Mouse (Mus musculus) liver, embryonic 11.5 days (tissue): ENCODE data around the gene Gm10376. TPM values are rescaled to one million over a fixed set of nuclear protein-coding genes. Genes with fewer than 3 reads are reported as not detected.
"Not testable (repeated sequence)": the region's sequence is repeated elsewhere in the genome, so short reads cannot be mapped to it uniquely, and the experiment has no call there.

Experiments used
- ATAC-seq: fragments of 200-750 bp; cut with Nextera tagmentation; replicated peaks from 2 replicates; pipeline ENCODE4 v1.8.0; 2017; ENCODE audit warnings: moderate number of reproducible peaks, mild to moderate bottlenecking, moderate TSS enrichment, moderate library complexity; ENCODE audit not compliant: low FRiP score
- DNase-seq: peaks from one replicate; pipeline ENCODE4 v3.0.0-alpha.2; 2017; ENCODE audit warnings: low spot score
- H3K27ac ChIP-seq: fragments of 300-500 bp; sonication (generic); 2 replicates; pipeline ENCODE4 v1.5.1; 2014; ENCODE audit warnings: mild to moderate bottlenecking, low read depth, low read length, control low read depth
- H3K27me3 ChIP-seq: fragments of 300-500 bp; sonication (generic); replicated peaks from 2 replicates; pipeline ENCODE4 v1.6.1; 2014; ENCODE audit warnings: low read length, mixed read lengths; ENCODE audit not compliant: control insufficient read depth, insufficient read depth
- H3K36me3 ChIP-seq: fragments of 300-500 bp; sonication (generic); 2 replicates; pipeline ENCODE4 v1.6.1; 2014; ENCODE audit warnings: mild to moderate bottlenecking, low read length, moderate library complexity, mixed read lengths; ENCODE audit not compliant: control insufficient read depth, insufficient read depth
- H3K4me1 ChIP-seq: fragments of 300-500 bp; sonication (generic); replicated peaks from 2 replicates; pipeline ENCODE4 v1.6.1; 2014; ENCODE audit warnings: low read length, mixed read lengths; ENCODE audit not compliant: control insufficient read depth, insufficient read depth
- H3K4me2 ChIP-seq: fragments of 300-500 bp; sonication (generic); 2 replicates; pipeline ENCODE4 v1.6.1; 2014; ENCODE audit warnings: mild to moderate bottlenecking, control low read depth, moderate library complexity
- H3K4me3 ChIP-seq: fragments of 300-500 bp; sonication (generic); 2 replicates; pipeline ENCODE4 v1.5.1; 2014; ENCODE audit warnings: low read depth, low read length, control low read depth
- H3K9ac ChIP-seq: fragments of 300-500 bp; sonication (generic); 2 replicates; pipeline ENCODE4 v1.6.1; 2014; ENCODE audit warnings: low read depth, low read length, control low read depth
- H3K9me3 ChIP-seq: fragments of 300-500 bp; sonication (generic); 2 replicates; pipeline ENCODE4 v1.6.1; 2016; ENCODE audit warnings: low read length, inconsistent platforms, mixed read lengths; ENCODE audit not compliant: control insufficient read depth
- WGBS: fragments of 180-500 bp; shearing (Covaris S2); extraction: QIAGEN DNeasy Blood & Tissue Kit; methylation state at CpG from one replicate; pipeline ENCODE4 v1.1.7; 2014; 5-methylcytosine and 5-hydroxymethylcytosine counted together
- polyA plus RNA-seq: library from polyadenylated mRNA; unstranded; fragments of >200 nt; fragmentation: Nextera tagmentation; extraction: Ambion mirVana; gene quantifications from 2 replicates; pipeline ENCODE4 v1.2.1, GENCODE M21; 2014

Gene Gm10376
- not detected in 2 replicates for polyA plus RNA-seq

DNA sequence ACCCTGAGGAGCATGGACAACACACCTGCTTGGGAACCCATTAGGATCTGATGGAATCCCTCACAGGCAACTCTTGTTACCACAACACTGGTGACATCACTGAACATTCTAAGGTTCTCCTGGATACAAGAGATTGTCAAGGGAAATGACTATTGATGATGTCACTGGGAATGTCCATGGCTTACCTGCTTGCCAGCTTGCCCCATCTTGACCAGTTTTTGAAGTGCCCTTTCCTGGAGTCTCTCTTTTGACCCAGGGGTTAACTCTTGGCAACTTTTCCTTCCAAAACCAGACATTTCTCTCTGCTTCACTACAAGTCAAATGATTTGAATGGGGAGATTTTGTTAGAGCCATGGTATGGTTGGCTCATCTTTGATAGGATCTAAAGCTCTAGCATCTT, at the start of gene Gm10376:
TSS of gene Gm10376 (minus strand) at position 101 of the 400 bp plus-strand sequence.
- not testable (repeated sequence) for H3K9ac ChIP-seq, DNase-seq, H3K36me3 ChIP-seq, H3K4me2 ChIP-seq, H3K9me3 ChIP-seq, H3K27ac ChIP-seq, H3K4me3 ChIP-seq, ATAC-seq, H3K27me3 ChIP-seq, H3K4me1 ChIP-seq

DNA sequence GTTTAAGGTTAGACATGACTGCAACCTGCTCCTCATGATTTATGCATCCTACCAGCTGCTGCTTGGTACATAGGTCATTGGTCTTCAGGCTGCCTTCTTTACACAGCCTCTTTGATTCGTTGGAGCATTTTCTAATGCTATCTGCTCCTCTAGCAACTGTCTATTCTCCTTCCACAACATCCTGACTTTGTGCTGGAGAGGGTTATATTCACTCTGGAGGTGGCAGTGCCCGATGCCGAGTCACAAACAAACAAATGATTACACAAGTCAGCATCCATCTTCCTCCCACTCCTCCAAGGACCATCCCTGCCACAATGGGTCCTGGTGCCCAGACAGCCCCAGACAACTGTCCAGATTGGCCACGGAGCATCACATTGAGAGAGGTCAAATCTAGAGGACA, 44.8 kb upstream of the Gm10376 start:
- not testable (repeated sequence) for H3K4me1 ChIP-seq, ATAC-seq, H3K27ac ChIP-seq, H3K9me3 ChIP-seq, H3K27me3 ChIP-seq, H3K4me2 ChIP-seq, H3K9ac ChIP-seq, H3K4me3 ChIP-seq, H3K36me3 ChIP-seq, DNase-seq
- 66% methylated on average over 4 of the region's 4 CpGs for WGBS

DNA sequence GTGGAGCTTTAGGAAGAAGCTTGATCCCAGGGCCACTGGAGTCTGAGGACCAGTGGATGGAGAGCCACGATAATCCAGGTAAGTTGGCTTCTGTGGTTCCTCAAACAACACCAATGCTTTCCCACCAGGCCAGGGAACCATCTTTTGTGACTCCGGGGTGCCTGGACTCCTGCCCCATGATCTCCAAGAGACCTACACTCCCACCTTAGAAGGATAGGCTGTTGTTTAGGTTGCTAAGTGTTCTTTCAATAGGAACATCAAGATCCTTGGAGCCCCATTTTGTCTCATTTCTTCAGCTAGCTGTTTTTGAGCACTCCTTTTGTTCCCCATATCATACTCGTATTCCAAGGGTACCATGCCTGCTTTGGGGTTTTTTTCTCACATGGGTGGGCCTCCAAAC, 42.6 kb upstream of the Gm10376 start:
- not testable (repeated sequence) for ATAC-seq, DNase-seq
- WGBS, result 69% methylated on average over 3 of the region's 3 CpGs

DNA sequence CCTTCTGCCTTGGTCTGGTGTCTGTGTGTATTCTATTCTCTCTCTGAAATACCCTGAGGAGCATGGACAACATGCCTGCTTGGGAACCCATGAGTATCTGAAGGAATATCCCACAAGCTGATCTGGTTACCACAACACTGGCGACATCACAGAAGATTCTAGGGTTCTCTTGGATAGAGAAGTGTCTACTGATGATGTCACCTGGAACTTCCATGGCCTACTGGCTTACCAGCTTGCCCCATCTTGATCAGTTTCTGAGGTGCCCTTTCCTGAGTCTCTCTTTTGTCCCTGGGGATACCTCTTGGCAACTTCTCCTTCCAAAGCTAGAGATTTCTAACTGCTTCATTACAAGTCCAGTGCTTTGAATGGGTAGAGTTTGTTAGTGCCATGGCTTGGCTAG, 21.9 kb downstream of the Gm10376 start, which contains the start of gene Gm8082:
TSS of gene Gm8082 (minus strand) at position 101 of the 400 bp plus-strand sequence.
- not testable (repeated sequence) for H3K4me3 ChIP-seq, H3K4me1 ChIP-seq, DNase-seq, H3K27ac ChIP-seq, ATAC-seq, H3K9me3 ChIP-seq, H3K27me3 ChIP-seq, H3K9ac ChIP-seq, H3K36me3 ChIP-seq, H3K4me2 ChIP-seq
- no CpG with 5 or more reads among the region's 1 CpGs for WGBS

More for the DNA sequence above, 42.6 kb upstream of the Gm10376 start:
- H3K27me3 ChIP-seq, H3K9me3 ChIP-seq, H3K27ac ChIP-seq, H3K4me2 ChIP-seq, H3K36me3 ChIP-seq, H3K4me1 ChIP-seq, H3K4me3 ChIP-seq, H3K9ac ChIP-seq: not testable (repeated sequence)

Other genes with a start within 250 kb of the Gm10376 start
- gene Gm3015, start 246.8 kb downstream of the Gm10376 start, polyA plus RNA-seq, result not detected in 2 replicates
- gene Gm10377, start 217.6 kb downstream of the Gm10376 start, polyA plus RNA-seq, result not detected in 2 replicates
- gene Gm21977, start 162.2 kb downstream of the Gm10376 start, polyA plus RNA-seq, result not detected in 2 replicates
- gene Gm8082, start 22.0 kb downstream of the Gm10376 start, polyA plus RNA-seq, result not detected in 2 replicates
- not detected in 2 replicates for gene Gm8094, start 61.0 kb upstream of the Gm10376 start, polyA plus RNA-seq
- gene Gm8104, start 85.0 kb upstream of the Gm10376 start, polyA plus RNA-seq, result not detected in 2 replicates
- gene Gm7233, start 164.2 kb upstream of the Gm10376 start, polyA plus RNA-seq, result not detected in 2 replicates
- gene Gm8122, start 219.7 kb upstream of the Gm10376 start, polyA plus RNA-seq, result not detected in 2 replicates
- not detected in 2 replicates for gene Gm8126, start 243.0 kb upstream of the Gm10376 start, polyA plus RNA-seq